Comparison of ENCODE assay signal across 8 mouse cellular contexts in the genomic region with DNA sequence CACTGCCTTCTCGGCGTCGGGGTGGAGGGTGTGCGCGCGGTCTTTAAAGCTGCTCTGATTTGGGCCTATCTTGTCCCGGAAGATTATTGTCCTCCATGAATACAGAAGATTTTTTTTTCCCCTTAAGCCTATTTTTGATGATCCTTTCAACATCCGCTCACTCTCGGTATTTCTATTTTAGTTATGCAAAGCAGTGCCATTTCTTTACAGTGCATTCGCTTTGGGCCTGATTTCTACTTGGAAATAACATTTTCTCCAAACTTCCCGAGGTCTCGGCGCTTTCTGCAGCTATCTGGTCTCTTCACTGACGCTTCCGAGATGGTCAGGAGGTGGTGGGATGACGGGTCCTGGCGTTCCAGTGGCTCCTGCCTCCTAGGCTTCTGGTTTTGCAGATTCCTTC. TPM values are rescaled to one million over a fixed set of nuclear protein-coding genes. Genes with fewer than 3 reads are reported as not detected.
DNase-seq lines count a peak whose midpoint lies in the region; ATAC-seq and TF ChIP-seq lines count a peak whose summit lies in the region.

No protein-coding gene starts in this region.

- peaks cover 16% of the 10 kb centered on the region for H3K4me1 ChIP-seq in embryonic facial prominence, embryonic 14.5 days (ENCODE audit: control insufficient read depth, insufficient read depth, low read length)
- H3K4me1 ChIP-seq in liver, embryonic 11.5 days (replicated peaks; ENCODE audit: control insufficient read depth, insufficient read depth, low read length), result peaks cover 25% of the 10 kb centered on the region

- no peaks in the 10 kb centered on the region for H3K27me3 ChIP-seq in embryonic facial prominence, embryonic 14.5 days (replicated peaks; ENCODE audit: control insufficient read depth, insufficient read depth, low read length)
- H3K27me3 ChIP-seq in liver, embryonic 11.5 days (replicated peaks; ENCODE audit: control insufficient read depth, insufficient read depth, low read length), result no peaks in the 10 kb centered on the region

- no peak for DNase-seq in gastrocnemius, adult 2 months
- DNase-seq in gastrocnemius, postnatal 36 days, result no peak
- peak; percentile 24 for DNase-seq in 3134 (ENCODE audit: extremely low read depth, insufficient read length, low spot score)
- DNase-seq in embryonic facial prominence, embryonic 14.5 days (ENCODE audit: low spot score), result no peak
- no peak for DNase-seq in liver, embryonic 11.5 days (ENCODE audit: low spot score)
- no peak for DNase-seq in B cell, adult 2 months
- DNase-seq in ovary, postnatal 14 days (ENCODE audit: low spot score), result no peak
- DNase-seq in gastrocnemius, postnatal 14 days, result no peak

- H3K27ac ChIP-seq in gastrocnemius, adult 2 months, result peak overlapping the region; percentile 87
- peak overlapping the region; percentile 94 for H3K27ac ChIP-seq in embryonic facial prominence, embryonic 14.5 days (replicated peaks; ENCODE audit: low read depth, low read length)
- peak overlapping the region; percentile 81 for H3K27ac ChIP-seq in liver, embryonic 11.5 days (ENCODE audit: low read depth, low read length)

- ATAC-seq in embryonic facial prominence, embryonic 14.5 days (ENCODE audit: low read depth), result no peak
- no peak for ATAC-seq in liver, embryonic 11.5 days (replicated peaks; ENCODE audit: low FRiP score)

- no peaks in the 10 kb centered on the region for H3K9me3 ChIP-seq in embryonic facial prominence, embryonic 14.5 days (ENCODE audit: control insufficient read depth, low read length)
- no peaks in the 10 kb centered on the region for H3K9me3 ChIP-seq in liver, embryonic 11.5 days (ENCODE audit: control insufficient read depth, low read length)

- intact Hi-C loops in gastrocnemius, adult 2 months (cut with DNase I), result loop anchor here (2.0 kb wide), 1 partner anchor 71 kb away; a partner anchor contains a TSS
- intact Hi-C loops in gastrocnemius, postnatal 36 days (cut with DNase I), result no loop called here
- intact Hi-C loops in gastrocnemius, postnatal 14 days (cut with DNase I; ENCODE audit: low total_unique reads), result no loop called here

- H3K9ac ChIP-seq in embryonic facial prominence, embryonic 14.5 days (ENCODE audit: low read depth, low read length), result peak overlapping the region; percentile 89
- H3K9ac ChIP-seq in liver, embryonic 11.5 days (ENCODE audit: low read depth, low read length), result peak overlapping the region; percentile 87

- peak overlapping the region; percentile 95 for H3K4me2 ChIP-seq in embryonic facial prominence, embryonic 14.5 days (ENCODE audit: low read depth, low read length)
- peak overlapping the region; percentile 92 for H3K4me2 ChIP-seq in liver, embryonic 11.5 days

- peak overlapping the region; percentile 98 for H3K4me3 ChIP-seq in gastrocnemius, adult 2 months
- peak overlapping the region; percentile 91 for H3K4me3 ChIP-seq in embryonic facial prominence, embryonic 14.5 days (ENCODE audit: low read depth, low read length)
- peak overlapping the region; percentile 91 for H3K4me3 ChIP-seq in liver, embryonic 11.5 days (ENCODE audit: low read depth, low read length)

- TF ChIP-seq CTCF in gastrocnemius, adult 2 months (IDR thresholded peaks at IDR 0.05), result no peak

- WGBS in embryonic facial prominence, embryonic 14.5 days, result 0% methylated on average over 17 of the region's 17 CpGs
- WGBS in liver, embryonic 11.5 days, result under 1% methylated on average over 17 of the region's 17 CpGs

- peaks cover 18% of the 10 kb centered on the region for H3K36me3 ChIP-seq in embryonic facial prominence, embryonic 14.5 days (ENCODE audit: control insufficient read depth, insufficient read depth, low read length)
- peaks cover 15% of the 10 kb centered on the region for H3K36me3 ChIP-seq in liver, embryonic 11.5 days (ENCODE audit: control insufficient read depth, insufficient read depth, low read length)

RNA-seq across cellular contexts. Expression of a gene that starts 0.7 kb away (rescaled TPM):
- 10 to 100 TPM; 58.1 to 71.3 TPM for total RNA-seq in gastrocnemius, adult 2 months (2021)
- 10 to 100 TPM; 59.3 to 62.7 TPM for total RNA-seq in gastrocnemius, postnatal 36 days (2021)
- 90.5 and 103 TPM in 2 replicates for polyA plus RNA-seq in embryonic facial prominence, embryonic 14.5 days (2014; fragmentation: Nextera tagmentation; extraction: Ambion mirVana)
- 177 and 197 TPM in 2 replicates for polyA plus RNA-seq in liver, embryonic 11.5 days (2014; fragmentation: Nextera tagmentation; extraction: Ambion mirVana)
- total RNA-seq in gastrocnemius, postnatal 14 days (2021), result 10 to 100 TPM; 51.9 to 53.6 TPM
